ENCODE assay signal across 13 mouse cellular contexts in the genomic region with DNA sequence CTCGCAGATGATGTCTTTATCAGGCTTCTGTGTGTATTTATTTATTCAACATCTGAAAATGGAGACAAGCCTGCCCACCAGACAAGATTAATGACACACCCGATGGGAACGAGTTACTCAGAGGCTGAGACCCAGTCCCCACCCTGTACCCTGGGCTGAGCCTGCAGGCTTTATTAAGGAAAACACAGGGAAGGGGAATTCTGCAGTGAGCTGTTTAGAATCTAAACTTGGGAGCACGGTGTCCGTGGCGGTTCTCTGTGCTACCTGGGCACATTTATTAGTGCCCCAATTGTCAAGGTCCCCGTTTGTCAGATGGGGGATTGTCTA.
DNase-seq lines count a peak whose midpoint lies in the region; ATAC-seq and TF ChIP-seq lines count a peak whose summit lies in the region.
"Had no signal": no experiment of that assay in that cellular context is flagged by ENCODE, and none has a peak within 500 bp of the region (broad histone marks: within the 10 kb centered on the region; RNA-seq: fewer than 3 reads in every experiment).

No protein-coding gene starts in this region.

- no peak overlapping the region for H3K27ac ChIP-seq in intestine, embryonic 14.5 days (ENCODE audit: low read depth)
- H3K27ac ChIP-seq in intestine, embryonic 15.5 days: no peak overlapping the region
- no peak overlapping the region for H3K27ac ChIP-seq in forebrain, embryonic 13.5 days
- H3K27ac ChIP-seq in limb, embryonic 10.5 days: no peak overlapping the region
- H3K27ac ChIP-seq in neural tube, embryonic 11.5 days (ENCODE audit: low read depth, low read length): no peak overlapping the region
- no peak overlapping the region for H3K27ac ChIP-seq in liver, postnatal 0 days (ENCODE audit: low read depth)
- no peak overlapping the region for H3K27ac ChIP-seq in lung, postnatal 0 days (ENCODE audit: low read length)
- H3K27ac ChIP-seq: embryonic facial prominence, embryonic 15.5 days; liver, embryonic 12.5 days had no signal

- no peak for ATAC-seq in intestine, embryonic 14.5 days (replicated peaks; ENCODE audit: low FRiP score, low TSS enrichment, low read depth)
- ATAC-seq in intestine, embryonic 15.5 days: no peak
- no peak for ATAC-seq in forebrain, embryonic 13.5 days
- 0 out of 2 replicates have a peak, but pooled peaks have one; percentile 50 for ATAC-seq in neural tube, embryonic 11.5 days (ENCODE audit: insufficient read depth, low FRiP score, low TSS enrichment)
- ATAC-seq in liver, postnatal 0 days: no peak
- no peak for ATAC-seq in lung, postnatal 0 days
- ATAC-seq: intestine, postnatal 0 days; liver, embryonic 12.5 days; Patski had no signal

- TF ChIP-seq EP300 in liver, postnatal 0 days (IDR thresholded peaks at IDR 0.05; ENCODE audit: low read depth): no peak
- no peak for TF ChIP-seq EP300 in lung, postnatal 0 days (IDR thresholded peaks at IDR 0.05)

- no peak overlapping the region for H3K9ac ChIP-seq in intestine, embryonic 14.5 days (ENCODE audit: low read length)
- H3K9ac ChIP-seq in intestine, embryonic 15.5 days: no peak overlapping the region
- H3K9ac ChIP-seq in forebrain, embryonic 13.5 days: peak overlapping the region; percentile 8; the same call in 1 of the 2 replicates
- peak overlapping the region; percentile 26; the same call in 1 of the 2 replicates for H3K9ac ChIP-seq in neural tube, embryonic 11.5 days (ENCODE audit: low read length)
- H3K9ac ChIP-seq in liver, postnatal 0 days (replicated peaks): no peak overlapping the region
- no peak overlapping the region for H3K9ac ChIP-seq in lung, postnatal 0 days (replicated peaks; ENCODE audit: low read depth)
- H3K9ac ChIP-seq: embryonic facial prominence, embryonic 15.5 days; liver, embryonic 12.5 days had no signal

- H3K4me2 ChIP-seq in intestine, embryonic 14.5 days (ENCODE audit: low read length): 0 out of 2 replicates have a peak overlapping the region, but pooled peaks have one; percentile 16
- H3K4me2 ChIP-seq in intestine, embryonic 15.5 days (replicated peaks): no peak overlapping the region
- H3K4me2 ChIP-seq in forebrain, embryonic 13.5 days: peak overlapping the region; percentile 45
- H3K4me2 ChIP-seq in neural tube, embryonic 11.5 days (ENCODE audit: low read depth): peak overlapping the region; percentile 28
- H3K4me2 ChIP-seq in liver, postnatal 0 days (ENCODE audit: low read depth, low read length): no peak overlapping the region
- H3K4me2 ChIP-seq in lung, postnatal 0 days (replicated peaks; ENCODE audit: low read depth, low read length): no peak overlapping the region
- H3K4me2 ChIP-seq: embryonic facial prominence, embryonic 15.5 days; liver, embryonic 12.5 days had no signal

- H3K4me1 ChIP-seq in intestine, embryonic 14.5 days (replicated peaks; ENCODE audit: control insufficient read depth, insufficient read depth, low read length): 0 out of 2 replicates have a peak, but pooled peaks cover 4% of the 10 kb centered on the region
- H3K4me1 ChIP-seq in intestine, embryonic 15.5 days (replicated peaks): 0 out of 2 replicates have a peak, but pooled peaks cover 5% of the 10 kb centered on the region
- H3K4me1 ChIP-seq in forebrain, embryonic 13.5 days: peaks cover 19% of the 10 kb centered on the region
- peaks cover 19% of the 10 kb centered on the region for H3K4me1 ChIP-seq in limb, embryonic 10.5 days
- H3K4me1 ChIP-seq in neural tube, embryonic 11.5 days (ENCODE audit: control insufficient read depth, insufficient read depth, low read length): peaks cover 12% of the 10 kb centered on the region; the same call in 1 of the 2 replicates
- 0 out of 2 replicates have a peak, but pooled peaks cover 3% of the 10 kb centered on the region for H3K4me1 ChIP-seq in liver, postnatal 0 days (ENCODE audit: insufficient read depth)
- no peaks in the 10 kb centered on the region for H3K4me1 ChIP-seq in lung, postnatal 0 days (ENCODE audit: insufficient read depth, low read depth, low read length)

- WGBS in intestine, embryonic 14.5 days: 2% methylated on average over 7 of the region's 7 CpGs
- WGBS in intestine, embryonic 15.5 days: 5% methylated on average over 7 of the region's 7 CpGs
- 5% methylated on average over 7 of the region's 7 CpGs for WGBS in forebrain, embryonic 13.5 days
- WGBS in limb, embryonic 10.5 days: 4% methylated on average over 7 of the region's 7 CpGs
- WGBS in neural tube, embryonic 11.5 days: 8% methylated on average over 7 of the region's 7 CpGs
- WGBS in liver, postnatal 0 days (ENCODE audit: insufficient replicate concordance): 17% methylated on average over 7 of the region's 7 CpGs
- WGBS in lung, postnatal 0 days: 4% methylated on average over 7 of the region's 7 CpGs

- no peak for DNase-seq in intestine, embryonic 14.5 days (ENCODE audit: low spot score)
- DNase-seq in limb, embryonic 10.5 days (ENCODE audit: low spot score): no peak
- DNase-seq in neural tube, embryonic 11.5 days (ENCODE audit: low spot score): no peak
- no peak for DNase-seq in spleen, postnatal 36 days (ENCODE audit: low spot score in 2 of 2)
- no peak for DNase-seq in liver, postnatal 0 days
- no peak for DNase-seq in lung, postnatal 0 days (ENCODE audit: low spot score)
- DNase-seq: cerebellum, adult 11-12 months had no signal

- no peak for TF ChIP-seq CTCF in liver, postnatal 0 days (IDR thresholded peaks at IDR 0.05; ENCODE audit: low read depth)
- no peak for TF ChIP-seq CTCF in lung, postnatal 0 days (IDR thresholded peaks at IDR 0.05)

- no peaks in the 10 kb centered on the region for H3K36me3 ChIP-seq in intestine, embryonic 14.5 days (ENCODE audit: control insufficient read depth, insufficient read depth, low read length)
- H3K36me3 ChIP-seq in intestine, embryonic 15.5 days: no peaks in the 10 kb centered on the region
- no peaks in the 10 kb centered on the region for H3K36me3 ChIP-seq in forebrain, embryonic 13.5 days (ENCODE audit: poor library complexity, severe bottlenecking)
- H3K36me3 ChIP-seq in limb, embryonic 10.5 days: no peaks in the 10 kb centered on the region
- no peaks in the 10 kb centered on the region for H3K36me3 ChIP-seq in neural tube, embryonic 11.5 days (ENCODE audit: control insufficient read depth, insufficient read depth, low read length)
- H3K36me3 ChIP-seq in liver, postnatal 0 days (replicated peaks; ENCODE audit: insufficient read depth, low read length): no peaks in the 10 kb centered on the region
- no peaks in the 10 kb centered on the region for H3K36me3 ChIP-seq in lung, postnatal 0 days (ENCODE audit: insufficient read depth, low read length)
- H3K36me3 ChIP-seq: embryonic facial prominence, embryonic 15.5 days; liver, embryonic 12.5 days had no signal

- H3K4me3 ChIP-seq in intestine, embryonic 14.5 days (ENCODE audit: low read depth, low read length): no peak overlapping the region
- H3K4me3 ChIP-seq in intestine, embryonic 15.5 days (replicated peaks): no peak overlapping the region
- H3K4me3 ChIP-seq in forebrain, embryonic 13.5 days: no peak overlapping the region
- 0 out of 2 replicates have a peak overlapping the region, but pooled peaks have one; percentile 17 for H3K4me3 ChIP-seq in limb, embryonic 10.5 days
- H3K4me3 ChIP-seq in neural tube, embryonic 11.5 days (ENCODE audit: low read depth, low read length): no peak overlapping the region
- H3K4me3 ChIP-seq in liver, postnatal 0 days (ENCODE audit: low read depth, low read length): no peak overlapping the region
- H3K4me3 ChIP-seq in lung, postnatal 0 days (ENCODE audit: low read depth, low read length): no peak overlapping the region
- H3K4me3 ChIP-seq: embryonic facial prominence, embryonic 15.5 days; liver, embryonic 12.5 days had no signal

- H3K9me3 ChIP-seq in intestine, embryonic 14.5 days (ENCODE audit: control insufficient read depth, low read length): no peaks in the 10 kb centered on the region
- H3K9me3 ChIP-seq in intestine, embryonic 15.5 days: no peaks in the 10 kb centered on the region
- H3K9me3 ChIP-seq in forebrain, embryonic 13.5 days (replicated peaks): no peaks in the 10 kb centered on the region
- no peaks in the 10 kb centered on the region for H3K9me3 ChIP-seq in limb, embryonic 10.5 days (replicated peaks)
- H3K9me3 ChIP-seq in neural tube, embryonic 11.5 days (ENCODE audit: control insufficient read depth, low read length): no peaks in the 10 kb centered on the region
- H3K9me3 ChIP-seq in liver, postnatal 0 days (ENCODE audit: low read length): no peaks in the 10 kb centered on the region
- no peaks in the 10 kb centered on the region for H3K9me3 ChIP-seq in lung, postnatal 0 days (ENCODE audit: low read length)
- H3K9me3 ChIP-seq: embryonic facial prominence, embryonic 15.5 days; liver, embryonic 12.5 days had no signal

- no peaks in the 10 kb centered on the region for H3K27me3 ChIP-seq in intestine, embryonic 14.5 days (replicated peaks; ENCODE audit: control insufficient read depth, insufficient read depth, low read length)
- no peaks in the 10 kb centered on the region for H3K27me3 ChIP-seq in intestine, embryonic 15.5 days (replicated peaks)
- no peaks in the 10 kb centered on the region for H3K27me3 ChIP-seq in forebrain, embryonic 13.5 days
- H3K27me3 ChIP-seq in limb, embryonic 10.5 days (ENCODE audit: low read depth, poor library complexity, severe bottlenecking): no peaks in the 10 kb centered on the region
- no peaks in the 10 kb centered on the region for H3K27me3 ChIP-seq in neural tube, embryonic 11.5 days (ENCODE audit: control insufficient read depth, insufficient read depth, low read length)
- H3K27me3 ChIP-seq in liver, postnatal 0 days (ENCODE audit: insufficient read depth, low read length): no peaks in the 10 kb centered on the region
- H3K27me3 ChIP-seq in lung, postnatal 0 days (replicated peaks; ENCODE audit: insufficient read depth, low read length): no peaks in the 10 kb centered on the region
- H3K27me3 ChIP-seq: embryonic facial prominence, embryonic 15.5 days; liver, embryonic 12.5 days; Patski had no signal

Comparison
In these comparisons a context has a peak if more than half of its experiments do, and no peak if none do; other contexts are left out.
1. H3K4me2 ChIP-seq: peak in intestine, embryonic 14.5 days (single experiment), forebrain, embryonic 13.5 days (single experiment) and neural tube, embryonic 11.5 days (single experiment); none in intestine, embryonic 15.5 days (single experiment), liver, postnatal 0 days (single experiment) and lung, postnatal 0 days (single experiment).
2. H3K9ac ChIP-seq: peak in forebrain, embryonic 13.5 days (single experiment) and neural tube, embryonic 11.5 days (single experiment); none in intestine, embryonic 14.5 days (single experiment), intestine, embryonic 15.5 days (single experiment), liver, postnatal 0 days (single experiment) and lung, postnatal 0 days (single experiment).